Mouse (Mus musculus) heart, postnatal 0 days (tissue): Measurements from ENCODE around the gene Farp1.

Source experiments
- CTCF ChIP-seq: IDR thresholded peaks from 2 replicates; pipeline ENCODE4 v1.5.1; 2016; ENCODE audit warnings: antibody characterized with exemption, control low read depth, low read depth
- EP300 ChIP-seq: IDR thresholded peaks from 2 replicates; pipeline ENCODE4 v1.6.1; 2016; ENCODE audit warnings: antibody characterized with exemption, low read depth

GRCm38 (mm10) chr14:121143831-121144455 lies 108.9 kb downstream of the Farp1 start:
- no peak for TF ChIP-seq EP300
- no peak for TF ChIP-seq CTCF
